ENCODE assay signal across 16 mouse cellular contexts in genomic region chr7:24422251-24422650, GRCm38 (mm10). TPM values are rescaled to one million over a fixed set of nuclear protein-coding genes. Genes with fewer than 3 reads are reported as not detected.
A peak's percentile ranks its signal among the peaks of the same experiment; 100 is the strongest.
DNase-seq lines count a peak whose midpoint lies in the region; ATAC-seq and TF ChIP-seq lines count a peak whose summit lies in the region.
"Had no signal": no experiment of that assay in that cellular context is flagged by ENCODE, and none has a peak within 500 bp of the region (broad histone marks: within the 10 kb centered on the region; RNA-seq: fewer than 3 reads in every experiment).

No protein-coding gene starts in this region.

- no peak overlapping the region for H3K27ac ChIP-seq in kidney, adult 2 months (ENCODE audit: insufficient read depth, low read depth, low read length)
- no peak overlapping the region for H3K27ac ChIP-seq in kidney, embryonic 14.5 days (ENCODE audit: low read depth, low read length)
- peak overlapping the region; percentile 43; the same call in 1 of the 2 replicates for H3K27ac ChIP-seq in hindbrain, embryonic 14.5 days
- H3K27ac ChIP-seq in midbrain, embryonic 12.5 days (replicated peaks): peak overlapping the region; percentile 11
- no peak overlapping the region for H3K27ac ChIP-seq in heart, embryonic 12.5 days (ENCODE audit: poor library complexity, severe bottlenecking)
- H3K27ac ChIP-seq: embryonic facial prominence, embryonic 13.5 days; lung, embryonic 15.5 days had no signal

- H3K36me3 ChIP-seq in kidney, adult 2 months (ENCODE audit: control insufficient read depth, insufficient read depth, low read length): no peaks in the 10 kb centered on the region
- peaks cover 19% of the 10 kb centered on the region; the same call in 1 of the 2 replicates for H3K36me3 ChIP-seq in kidney, embryonic 14.5 days (ENCODE audit: control insufficient read depth, insufficient read depth, low read length)
- H3K36me3 ChIP-seq in hindbrain, embryonic 14.5 days (replicated peaks; ENCODE audit: control insufficient read depth, insufficient read depth): peaks cover 34% of the 10 kb centered on the region
- peaks cover 21% of the 10 kb centered on the region; the same call in 1 of the 2 replicates for H3K36me3 ChIP-seq in midbrain, embryonic 12.5 days
- H3K36me3 ChIP-seq in heart, embryonic 12.5 days: peaks cover 30% of the 10 kb centered on the region

- no peaks in the 10 kb centered on the region for H3K4me1 ChIP-seq in kidney, adult 2 months (ENCODE audit: control insufficient read depth, insufficient read depth, low read length)
- H3K4me1 ChIP-seq in kidney, embryonic 14.5 days (ENCODE audit: control insufficient read depth, insufficient read depth, low read length): peaks cover 6% of the 10 kb centered on the region; the same call in 1 of the 2 replicates
- peaks cover 9% of the 10 kb centered on the region for H3K4me1 ChIP-seq in hindbrain, embryonic 14.5 days (replicated peaks; ENCODE audit: control insufficient read depth, insufficient read depth, low read length)
- H3K4me1 ChIP-seq in midbrain, embryonic 12.5 days: peaks cover 18% of the 10 kb centered on the region
- peaks cover 35% of the 10 kb centered on the region for H3K4me1 ChIP-seq in heart, embryonic 12.5 days (replicated peaks)
- H3K4me1 ChIP-seq: embryonic facial prominence, embryonic 13.5 days had no signal

- TF ChIP-seq POLR2A in kidney, adult 2 months (IDR thresholded peaks at IDR 0.05; ENCODE audit: low read depth, low read length): no peak

- H3K9ac ChIP-seq in kidney, embryonic 14.5 days (ENCODE audit: low read depth, low read length): no peak overlapping the region
- H3K9ac ChIP-seq in hindbrain, embryonic 14.5 days: no peak overlapping the region
- no peak overlapping the region for H3K9ac ChIP-seq in midbrain, embryonic 12.5 days (replicated peaks)
- no peak overlapping the region for H3K9ac ChIP-seq in heart, embryonic 12.5 days
- H3K9ac ChIP-seq: embryonic facial prominence, embryonic 13.5 days; lung, embryonic 15.5 days had no signal

- no peak overlapping the region for H3K4me2 ChIP-seq in kidney, embryonic 14.5 days (replicated peaks; ENCODE audit: low read depth, low read length)
- H3K4me2 ChIP-seq in hindbrain, embryonic 14.5 days (replicated peaks): no peak overlapping the region
- no peak overlapping the region for H3K4me2 ChIP-seq in midbrain, embryonic 12.5 days (replicated peaks)
- no peak overlapping the region for H3K4me2 ChIP-seq in heart, embryonic 12.5 days
- H3K4me2 ChIP-seq: embryonic facial prominence, embryonic 13.5 days; lung, embryonic 15.5 days had no signal

- WGBS in kidney, adult 2 months: 75% methylated on average over 8 of the region's 8 CpGs
- WGBS in kidney, embryonic 14.5 days: 81% methylated on average over 8 of the region's 8 CpGs
- 51% methylated on average over 8 of the region's 8 CpGs for WGBS in hindbrain, embryonic 14.5 days
- WGBS in midbrain, embryonic 12.5 days: 69% methylated on average over 8 of the region's 8 CpGs
- WGBS in heart, embryonic 12.5 days: 81% methylated on average over 8 of the region's 8 CpGs

- H3K9me3 ChIP-seq in kidney, embryonic 14.5 days (ENCODE audit: control insufficient read depth, low read length): no peaks in the 10 kb centered on the region
- H3K9me3 ChIP-seq in hindbrain, embryonic 14.5 days (ENCODE audit: control insufficient read depth, low read length): no peaks in the 10 kb centered on the region
- no peaks in the 10 kb centered on the region for H3K9me3 ChIP-seq in midbrain, embryonic 12.5 days
- H3K9me3 ChIP-seq in heart, embryonic 12.5 days (replicated peaks): no peaks in the 10 kb centered on the region
- H3K9me3 ChIP-seq: embryonic facial prominence, embryonic 13.5 days; lung, embryonic 15.5 days had no signal

- H3K4me3 ChIP-seq in kidney, adult 2 months (ENCODE audit: insufficient read depth, low read depth, low read length): no peak overlapping the region
- H3K4me3 ChIP-seq in kidney, embryonic 14.5 days (ENCODE audit: low read length): no peak overlapping the region
- H3K4me3 ChIP-seq in hindbrain, embryonic 14.5 days (replicated peaks; ENCODE audit: low read length): no peak overlapping the region
- no peak overlapping the region for H3K4me3 ChIP-seq in midbrain, embryonic 12.5 days
- H3K4me3 ChIP-seq in heart, embryonic 12.5 days: no peak overlapping the region
- H3K4me3 ChIP-seq: embryonic facial prominence, embryonic 13.5 days; lung, embryonic 15.5 days had no signal

- no peak for TF ChIP-seq CTCF in kidney, adult 2 months (conservative IDR thresholded peaks at IDR 0.05; ENCODE audit: insufficient read depth, insufficient read length, low read depth, low read length)

- no peaks in the 10 kb centered on the region for H3K27me3 ChIP-seq in kidney, adult 2 months (replicated peaks; ENCODE audit: control insufficient read depth, insufficient read depth, low read length)
- no peaks in the 10 kb centered on the region for H3K27me3 ChIP-seq in kidney, embryonic 14.5 days (ENCODE audit: control insufficient read depth, insufficient read depth, low read length)
- no peaks in the 10 kb centered on the region for H3K27me3 ChIP-seq in hindbrain, embryonic 14.5 days (ENCODE audit: control insufficient read depth, insufficient read depth, low read length)
- H3K27me3 ChIP-seq in midbrain, embryonic 12.5 days: no peaks in the 10 kb centered on the region
- no peaks in the 10 kb centered on the region for H3K27me3 ChIP-seq in heart, embryonic 12.5 days (replicated peaks)
- H3K27me3 ChIP-seq: embryonic facial prominence, embryonic 13.5 days; lung, embryonic 15.5 days had no signal

- peak; percentile 41 for DNase-seq in kidney, adult 2 months
- DNase-seq in cerebellum, adult 9-10 months: peak; percentile 68
- peak; percentile 25 for DNase-seq in hindbrain, embryonic 14.5 days (ENCODE audit: low spot score)
- no peak for DNase-seq in B cell, adult 2 months
- no peak for DNase-seq in left cerebral cortex, adult 9 months (ENCODE audit: low spot score in 2 of 2)
- DNase-seq: adrenal gland, adult 8-10 months; gastrocnemius, postnatal 36 days; layer of hippocampus, adult 9-11 months had no signal

- ATAC-seq in kidney, embryonic 14.5 days (ENCODE audit: low FRiP score, low TSS enrichment): no peak
- peak; percentile 44; the same call in 1 of the 2 replicates for ATAC-seq in hindbrain, embryonic 14.5 days (ENCODE audit: low FRiP score)
- ATAC-seq in midbrain, embryonic 12.5 days (ENCODE audit: low FRiP score, low read depth): no peak
- no peak for ATAC-seq in heart, embryonic 12.5 days (ENCODE audit: insufficient number of reproducible peaks, low FRiP score)
- ATAC-seq: CD4-positive, CD25-positive, alpha-beta regulatory T cell, adult 4 months; forebrain, embryonic 14.5 days had no signal

RNA-seq across cellular contexts. Expression of gene Smg9, which starts 22.8 kb away (rescaled TPM):
- polyA plus RNA-seq in kidney, adult 2 months (2012; rRNA removed): 34.9 and 39.8 TPM in 2 replicates
- polyA plus RNA-seq in kidney, embryonic 14.5 days (2014; fragmentation: Nextera tagmentation; extraction: Ambion mirVana): 25.0 and 32.3 TPM in 2 replicates
- polyA plus RNA-seq in hindbrain, embryonic 14.5 days (2014; fragmentation: Nextera tagmentation; extraction: Ambion mirVana): 30.1 and 30.3 TPM in 2 replicates
- polyA plus RNA-seq in midbrain, embryonic 12.5 days (2016; fragmentation: Nextera tagmentation; extraction: Ambion mirVana): 30.9 and 32.4 TPM in 2 replicates
- polyA plus RNA-seq in heart, embryonic 12.5 days (2016; fragmentation: Nextera tagmentation; extraction: Ambion mirVana): 21.4 and 21.6 TPM in 2 replicates

RNA-seq across cellular contexts. Expression of gene Irgc1, which starts 29.8 kb away (rescaled TPM):
- polyA plus RNA-seq in kidney, adult 2 months (2012; rRNA removed): 0.33 and 0.41 TPM in 2 replicates
- not detected in 2 replicates for polyA plus RNA-seq in kidney, embryonic 14.5 days (2014; fragmentation: Nextera tagmentation; extraction: Ambion mirVana)
- polyA plus RNA-seq in hindbrain, embryonic 14.5 days (2014; fragmentation: Nextera tagmentation; extraction: Ambion mirVana): not detected in 2 replicates
- polyA plus RNA-seq in midbrain, embryonic 12.5 days (2016; fragmentation: Nextera tagmentation; extraction: Ambion mirVana): not detected in 2 replicates
- not detected in 2 replicates for polyA plus RNA-seq in heart, embryonic 12.5 days (2016; fragmentation: Nextera tagmentation; extraction: Ambion mirVana)
- polyA plus RNA-seq: embryonic facial prominence, embryonic 13.5 days; forebrain, embryonic 14.5 days; limb, embryonic 14.5 days; lung, embryonic 15.5 days had no signal

RNA-seq across cellular contexts. Expression of gene Plaur, which starts 40.0 kb away (rescaled TPM):
- polyA plus RNA-seq in kidney, adult 2 months (2012; rRNA removed): 10.1 and 12.9 TPM in 2 replicates
- 14.1 TPM in 2 replicates for polyA plus RNA-seq in kidney, embryonic 14.5 days (2014; fragmentation: Nextera tagmentation; extraction: Ambion mirVana)
- polyA plus RNA-seq in hindbrain, embryonic 14.5 days (2014; fragmentation: Nextera tagmentation; extraction: Ambion mirVana): 1.6 and 1.9 TPM in 2 replicates
- polyA plus RNA-seq in midbrain, embryonic 12.5 days (2016; fragmentation: Nextera tagmentation; extraction: Ambion mirVana): 0.60 and 1.2 TPM in 2 replicates
- 5.6 and 8.8 TPM in 2 replicates for polyA plus RNA-seq in heart, embryonic 12.5 days (2016; fragmentation: Nextera tagmentation; extraction: Ambion mirVana)

RNA-seq across cellular contexts. Expression of gene Kcnn4, which starts 52.2 kb away (rescaled TPM):
- polyA plus RNA-seq in kidney, adult 2 months (2012; rRNA removed): 2.3 and 4.1 TPM in 2 replicates
- 2.6 and 3.3 TPM in 2 replicates for polyA plus RNA-seq in kidney, embryonic 14.5 days (2014; fragmentation: Nextera tagmentation; extraction: Ambion mirVana)
- polyA plus RNA-seq in hindbrain, embryonic 14.5 days (2014; fragmentation: Nextera tagmentation; extraction: Ambion mirVana): 1.7 and 2.8 TPM in 2 replicates
- 1.1 and 1.8 TPM in 2 replicates for polyA plus RNA-seq in midbrain, embryonic 12.5 days (2016; fragmentation: Nextera tagmentation; extraction: Ambion mirVana)
- polyA plus RNA-seq in heart, embryonic 12.5 days (2016; fragmentation: Nextera tagmentation; extraction: Ambion mirVana): 6.9 and 7.8 TPM in 2 replicates

RNA-seq across cellular contexts. Expression of gene Cadm4, which starts 59.6 kb away (rescaled TPM):
- polyA plus RNA-seq in kidney, adult 2 months (2012; rRNA removed): 54.7 and 66.4 TPM in 2 replicates
- polyA plus RNA-seq in kidney, embryonic 14.5 days (2014; fragmentation: Nextera tagmentation; extraction: Ambion mirVana): 1.5 and 5.9 TPM in 2 replicates
- polyA plus RNA-seq in hindbrain, embryonic 14.5 days (2014; fragmentation: Nextera tagmentation; extraction: Ambion mirVana): 22.7 and 28.3 TPM in 2 replicates
- polyA plus RNA-seq in midbrain, embryonic 12.5 days (2016; fragmentation: Nextera tagmentation; extraction: Ambion mirVana): 38.8 and 43.6 TPM in 2 replicates
- 0.65 and 0.81 TPM in 2 replicates for polyA plus RNA-seq in heart, embryonic 12.5 days (2016; fragmentation: Nextera tagmentation; extraction: Ambion mirVana)
- polyA plus RNA-seq: CD4-positive, CD25-positive, alpha-beta regulatory T cell, adult 4 months had no signal

Comparison
In these comparisons a context has a peak if more than half of its experiments do, and no peak if none do; other contexts are left out.
1. DNase-seq: peak in kidney, adult 2 months (single experiment), cerebellum, adult 9-10 months (single experiment) and hindbrain, embryonic 14.5 days (single experiment); none in B cell, adult 2 months (0 of 2) and left cerebral cortex, adult 9 months (0 of 2).
2. H3K27ac ChIP-seq: peak in hindbrain, embryonic 14.5 days (single experiment) and midbrain, embryonic 12.5 days (single experiment); none in kidney, adult 2 months (single experiment), kidney, embryonic 14.5 days (single experiment) and heart, embryonic 12.5 days (single experiment).